Mouse (Mus musculus) midbrain, embryonic 15.5 days (tissue): ENCODE results near the gene Spz1. TPM values are rescaled to one million over a fixed set of nuclear protein-coding genes. Genes with fewer than 3 reads are reported as not detected.
A peak's percentile ranks its signal among the peaks of the same experiment; 100 is the strongest.

Experiments
- ATAC-seq: fragments of 200-750 bp; cut with Nextera tagmentation; replicated peaks from 2 replicates; pipeline ENCODE4 v1.8.0; 2017; ENCODE audit warnings: moderate TSS enrichment
- H3K27ac ChIP-seq: fragments of 300-500 bp; sonication (generic); 2 replicates; pipeline ENCODE4 v1.5.1; 2015; ENCODE audit warnings: mild to moderate bottlenecking, inconsistent platforms
- H3K27me3 ChIP-seq: fragments of 300-500 bp; sonication (generic); replicated peaks from 2 replicates; pipeline ENCODE4 v1.6.1; 2015; ENCODE audit warnings: inconsistent platforms
- H3K36me3 ChIP-seq: fragments of 300-500 bp; sonication (generic); replicated peaks from 2 replicates; pipeline ENCODE4 v1.6.1; 2015; ENCODE audit warnings: inconsistent platforms
- H3K4me1 ChIP-seq: fragments of 300-500 bp; sonication (generic); 2 replicates; pipeline ENCODE4 v1.6.1; 2015; ENCODE audit warnings: inconsistent platforms
- H3K4me2 ChIP-seq: fragments of 300-500 bp; sonication (generic); 2 replicates; pipeline ENCODE4 v1.6.1; 2015; ENCODE audit warnings: inconsistent platforms, mild to moderate bottlenecking, moderate library complexity
- H3K4me3 ChIP-seq: fragments of 300-500 bp; sonication (generic); 2 replicates; pipeline ENCODE4 v1.5.1; 2015; ENCODE audit warnings: mild to moderate bottlenecking, inconsistent platforms
- H3K9ac ChIP-seq: fragments of 300-500 bp; sonication (generic); 2 replicates; pipeline ENCODE4 v1.6.1; 2015; ENCODE audit warnings: mild to moderate bottlenecking, inconsistent platforms
- H3K9me3 ChIP-seq: fragments of 300-500 bp; sonication (generic); 2 replicates; pipeline ENCODE4 v1.6.1; 2016; ENCODE audit warnings: inconsistent platforms
- WGBS: fragments of 180-500 bp; shearing (Covaris S2); methylation state at CpG from one replicate; pipeline ENCODE4 v1.1.7; 2015; ENCODE audit warnings: mixed read lengths; 5-methylcytosine and 5-hydroxymethylcytosine counted together
- polyA plus RNA-seq: library from polyadenylated mRNA; unstranded; fragments of >200 nt; fragmentation: Nextera tagmentation; extraction: Ambion mirVana; gene quantifications from 2 replicates; pipeline ENCODE4 v1.2.1, GENCODE M21; 2015

The Spz1 gene
- polyA plus RNA-seq, 1 experiment from 2014 or later, result not detected

DNA sequence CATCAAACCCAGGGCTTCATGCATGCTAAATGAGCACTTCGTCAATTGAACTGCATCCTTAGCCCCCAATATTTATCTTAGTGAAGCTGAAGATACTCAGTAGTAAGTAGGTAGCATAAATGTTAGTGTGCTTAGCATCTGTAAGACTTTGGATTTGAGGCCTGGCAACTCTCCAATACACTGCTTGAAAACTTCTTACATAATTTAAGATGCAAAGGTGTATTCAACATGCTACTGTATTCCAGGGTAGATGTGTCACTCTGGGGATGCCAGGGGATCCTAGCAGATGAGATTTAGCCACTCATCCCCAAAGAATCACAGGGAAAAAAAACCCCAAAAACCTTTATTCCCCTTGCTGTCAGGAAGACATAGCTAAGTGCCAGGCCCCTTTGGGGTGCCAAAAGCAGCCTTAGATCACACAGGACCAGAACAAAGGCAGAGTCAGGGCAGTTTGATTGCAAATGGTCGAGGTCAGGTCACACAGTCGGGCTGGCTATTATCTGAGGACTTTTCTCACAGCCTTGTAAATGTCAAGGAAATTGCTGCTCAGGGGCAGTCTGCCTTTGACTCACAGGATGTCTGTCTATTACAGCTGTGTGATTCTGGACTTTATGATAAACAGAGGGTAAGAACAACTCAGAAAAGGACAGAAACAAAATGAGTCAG is 17.9 kb upstream of the Spz1 start:
- no peaks in the 10 kb centered on the region for H3K27me3 ChIP-seq
- H3K4me2 ChIP-seq, result no peak overlapping the region
- no peaks in the 10 kb centered on the region for H3K9me3 ChIP-seq
- no peaks in the 10 kb centered on the region for H3K36me3 ChIP-seq
- no peak overlapping the region for H3K4me3 ChIP-seq
- H3K9ac ChIP-seq, result no peak overlapping the region
- WGBS, result 16% methylated on average over 3 of the region's 3 CpGs
- ATAC-seq, result 0 out of 2 replicates have a peak, but pooled peaks have one; percentile 34
- H3K27ac ChIP-seq, result no peak overlapping the region
- H3K4me1 ChIP-seq, result peaks cover 21% of the 10 kb centered on the region

DNA sequence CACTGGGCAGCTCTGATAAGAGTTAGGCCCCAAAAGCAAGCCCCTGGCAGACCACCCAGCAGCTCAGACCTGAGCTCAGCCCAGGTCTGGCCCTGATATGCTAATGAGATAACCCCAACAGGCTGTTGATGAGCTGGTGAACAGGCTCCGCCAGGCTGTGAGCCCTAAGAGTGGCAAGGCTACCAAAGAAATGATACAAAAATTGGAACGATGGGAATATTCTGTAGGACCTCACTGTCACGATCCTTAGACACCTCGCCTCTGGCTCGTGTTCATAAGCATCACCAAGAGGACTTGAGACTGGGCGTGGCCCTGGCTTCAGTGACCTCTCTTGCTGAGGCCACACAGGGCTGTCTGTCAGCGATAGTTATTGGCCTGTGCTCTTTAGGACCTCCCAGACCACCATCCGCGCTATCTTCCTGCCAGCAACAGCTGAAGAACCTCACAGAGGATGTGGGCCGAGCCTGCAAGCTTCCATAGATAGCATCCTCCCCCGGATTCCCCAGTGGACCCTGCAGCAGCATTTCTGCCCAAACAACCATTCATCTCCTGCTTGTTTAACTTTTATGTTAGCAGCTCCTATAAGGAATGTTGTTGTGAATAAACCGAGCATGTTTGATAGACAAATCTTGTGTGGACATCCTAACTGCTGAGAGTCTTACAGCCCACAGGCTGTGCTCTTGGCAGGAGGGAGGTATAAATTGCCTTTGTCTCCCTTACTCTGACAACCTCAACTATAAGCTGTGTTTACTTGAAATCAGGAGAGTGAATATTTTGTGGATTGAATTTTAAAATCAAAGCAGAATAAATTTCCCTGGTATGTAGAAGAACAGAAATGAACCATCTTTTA is 17.0 kb upstream of the Spz1 start:
- ATAC-seq, result 0 out of 2 replicates have a peak, but pooled peaks have one; percentile 44
- 21% methylated on average over 12 of the region's 12 CpGs for WGBS
- no peaks in the 10 kb centered on the region for H3K36me3 ChIP-seq

DNA sequence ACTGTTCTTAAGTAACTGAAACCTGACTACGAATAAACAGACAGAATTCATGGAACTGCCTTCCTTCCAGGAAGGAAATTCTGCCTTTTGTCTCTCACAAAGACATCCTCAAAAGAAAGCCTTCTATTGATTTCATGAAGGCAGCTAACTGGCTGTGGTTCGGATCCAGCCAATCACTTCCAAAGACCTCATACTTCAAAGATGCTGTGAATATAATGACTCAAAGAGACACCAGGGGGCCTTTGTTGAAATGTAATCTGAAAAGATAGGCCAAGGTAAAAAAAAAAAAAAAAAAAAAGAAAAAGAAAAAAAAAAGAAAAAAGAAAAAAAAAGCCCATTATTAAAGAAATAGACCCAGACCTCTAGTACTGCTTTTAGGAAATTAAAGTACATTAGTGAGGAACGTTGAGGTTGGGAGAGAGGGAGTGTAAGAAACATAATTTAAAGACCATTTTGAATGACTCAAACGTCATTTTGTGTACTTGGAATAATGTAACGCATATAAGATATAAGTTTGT is 16.4 kb upstream of the Spz1 start:
- ATAC-seq, result no peak
- Histone ChIP-seq H3K27ac (0 out of 2 replicates have a peak overlapping the region, but pooled peaks have one; percentile 17), H3K9ac (no peak overlapping the region), H3K27me3 (no peaks in the 10 kb centered on the region), H3K4me2 (no peak overlapping the region), H3K36me3 (no peaks in the 10 kb centered on the region), H3K4me1 (peaks cover 21% of the 10 kb centered on the region), H3K4me3 (no peak overlapping the region), H3K9me3 (no peaks in the 10 kb centered on the region)
- WGBS, result 20% methylated on average over 5 of the region's 5 CpGs

More for the DNA sequence above, 17.0 kb upstream of the Spz1 start:
- Histone ChIP-seq H3K4me1 (peaks cover 21% of the 10 kb centered on the region), H3K4me3 (no peak overlapping the region), H3K27me3 (no peaks in the 10 kb centered on the region), H3K9me3 (no peaks in the 10 kb centered on the region), H3K9ac (no peak overlapping the region), H3K4me2 (no peak overlapping the region), H3K27ac (0 out of 2 replicates have a peak overlapping the region, but pooled peaks have one; percentile 17)

GRCm38 (mm10) chr13:92591225-92591624 is 15.3 kb upstream of the Spz1 start:
- ATAC-seq, result no peak
- Histone ChIP-seq H3K9me3 (no peaks in the 10 kb centered on the region), H3K36me3 (no peaks in the 10 kb centered on the region), H3K27me3 (no peaks in the 10 kb centered on the region), H3K4me3 (no peak overlapping the region), H3K9ac (no peak overlapping the region), H3K4me1 (peaks cover 21% of the 10 kb centered on the region), H3K4me2 (no peak overlapping the region), H3K27ac (no peak overlapping the region)
- WGBS, result 60% methylated on average over 3 of the region's 3 CpGs

DNA sequence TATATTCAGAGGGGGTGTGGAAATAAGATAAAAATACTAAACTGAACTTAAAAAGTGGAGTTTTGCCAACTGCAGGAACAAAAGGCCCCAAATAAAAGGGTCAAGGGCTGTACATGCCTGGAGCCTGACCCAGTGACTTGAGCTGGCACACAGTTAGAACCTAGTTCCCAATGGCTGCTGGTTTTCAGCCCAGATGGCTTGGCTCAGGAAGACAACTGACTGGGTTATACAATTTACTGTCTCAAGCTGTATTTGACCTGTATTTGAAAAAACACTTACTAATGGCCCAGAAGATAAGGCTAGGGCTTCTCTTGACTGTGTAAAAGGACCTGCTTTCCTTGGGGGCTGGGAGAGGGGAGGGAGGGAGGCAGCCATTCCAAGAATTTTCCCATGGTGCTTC is 13.3 kb upstream of the Spz1 start:
- H3K4me2 ChIP-seq, result no peak overlapping the region
- no peak overlapping the region for H3K4me3 ChIP-seq
- no peak for ATAC-seq
- peaks cover 16% of the 10 kb centered on the region for H3K4me1 ChIP-seq
- H3K36me3 ChIP-seq, result no peaks in the 10 kb centered on the region
- H3K9ac ChIP-seq, result no peak overlapping the region
- no peaks in the 10 kb centered on the region for H3K27me3 ChIP-seq
- H3K27ac ChIP-seq, result no peak overlapping the region
- no peaks in the 10 kb centered on the region for H3K9me3 ChIP-seq

DNA sequence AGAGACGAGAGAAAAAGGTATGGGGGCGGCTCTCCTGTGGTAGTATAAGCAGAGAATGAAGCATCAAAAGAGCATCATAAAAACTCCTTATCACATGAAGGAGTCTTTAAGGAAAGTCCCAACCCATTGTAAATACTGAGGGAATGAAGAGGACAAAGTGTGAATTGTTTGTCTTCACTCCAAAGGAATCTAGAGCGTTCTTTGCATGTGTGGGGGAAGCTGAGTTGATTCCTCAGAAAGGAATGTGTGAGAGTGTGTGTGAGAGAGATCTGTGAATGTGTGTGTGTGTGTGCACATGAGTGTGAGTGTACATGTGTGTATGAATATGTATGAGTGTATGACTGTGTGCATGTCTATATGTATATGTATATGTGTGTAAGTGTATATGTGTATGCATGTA is 12.7 kb upstream of the Spz1 start:
- H3K4me1 ChIP-seq, result peaks cover 11% of the 10 kb centered on the region
- H3K4me3 ChIP-seq, result no peak overlapping the region
- H3K27me3 ChIP-seq, result no peaks in the 10 kb centered on the region
- H3K36me3 ChIP-seq, result no peaks in the 10 kb centered on the region
- no peak overlapping the region for H3K9ac ChIP-seq
- WGBS, result 83% methylated on average over 3 of the region's 3 CpGs
- no peak overlapping the region for H3K27ac ChIP-seq
- no peaks in the 10 kb centered on the region for H3K9me3 ChIP-seq
- no peak overlapping the region for H3K4me2 ChIP-seq
- no peak for ATAC-seq

DNA sequence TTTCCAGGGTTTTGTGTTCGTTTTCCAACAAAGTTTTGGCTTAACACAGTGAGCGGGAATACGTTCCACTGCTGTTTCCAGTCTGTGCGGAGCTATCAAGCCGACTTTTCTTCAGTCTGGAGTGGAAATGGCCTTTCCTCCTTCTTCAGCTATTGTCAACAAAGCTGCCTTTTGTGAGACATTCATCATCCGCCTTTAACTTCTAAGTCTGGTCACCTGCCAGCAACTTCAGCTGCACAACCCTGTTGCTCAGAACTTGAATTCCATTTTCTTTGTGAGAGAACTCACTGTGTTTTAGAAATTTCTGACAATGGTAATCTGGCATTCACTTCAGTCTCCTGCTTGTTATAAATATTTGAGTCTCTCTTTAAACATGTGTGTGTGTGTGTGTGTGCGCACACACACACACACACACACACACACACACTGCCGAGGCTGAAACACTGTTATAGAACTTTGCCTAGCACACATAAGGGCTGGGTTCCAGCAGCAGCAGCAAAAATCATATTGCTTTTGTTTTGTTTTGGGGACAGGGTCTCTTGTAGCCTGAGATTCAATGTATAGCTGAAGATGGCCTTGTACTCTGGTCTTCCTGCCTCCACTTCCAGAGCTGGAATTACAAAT is 8.2 kb upstream of the Spz1 start:
- no peak overlapping the region for H3K4me3 ChIP-seq
- ATAC-seq, result no peak
- no peak overlapping the region for H3K9ac ChIP-seq
- no peaks in the 10 kb centered on the region for H3K27me3 ChIP-seq
- no peak overlapping the region for H3K27ac ChIP-seq
- H3K4me2 ChIP-seq, result no peak overlapping the region
- H3K9me3 ChIP-seq, result no peaks in the 10 kb centered on the region
- 53% methylated on average over 8 of the region's 8 CpGs for WGBS
- no peaks in the 10 kb centered on the region for H3K36me3 ChIP-seq
- no peaks in the 10 kb centered on the region for H3K4me1 ChIP-seq

GRCm38 (mm10) chr13:92580220-92581043 is 4.5 kb upstream of the Spz1 start:
- no peak overlapping the region for H3K4me3 ChIP-seq
- no peak overlapping the region for H3K27ac ChIP-seq
- WGBS, result 24% methylated on average over 10 of the region's 10 CpGs
- no peak overlapping the region for H3K9ac ChIP-seq
- H3K9me3 ChIP-seq, result no peaks in the 10 kb centered on the region
- H3K4me2 ChIP-seq, result no peak overlapping the region
- peak; percentile 67 for ATAC-seq
- H3K4me1 ChIP-seq, result no peaks in the 10 kb centered on the region
- no peaks in the 10 kb centered on the region for H3K27me3 ChIP-seq
- no peaks in the 10 kb centered on the region for H3K36me3 ChIP-seq

- H3K4me3 ChIP-seq, result no peak overlapping the region
- no peaks in the 10 kb centered on the region for H3K27me3 ChIP-seq
- H3K27ac ChIP-seq, result no peak overlapping the region
- H3K36me3 ChIP-seq, result no peaks in the 10 kb centered on the region
- no peak overlapping the region for H3K9ac ChIP-seq
- H3K9me3 ChIP-seq, result no peaks in the 10 kb centered on the region
- H3K4me1 ChIP-seq, result no peaks in the 10 kb centered on the region
- H3K4me2 ChIP-seq, result no peak overlapping the region
- no peak for ATAC-seq
- 77% methylated on average over 4 of the region's 4 CpGs for WGBS
Measured at GRCm38 (mm10) chr13:92578210-92578609, 2.2 kb upstream of the Spz1 start.

- no peaks in the 10 kb centered on the region for H3K27me3 ChIP-seq
- H3K27ac ChIP-seq, result no peak overlapping the region
- H3K4me3 ChIP-seq, result no peak overlapping the region
- H3K9me3 ChIP-seq, result no peaks in the 10 kb centered on the region
- no peak overlapping the region for H3K4me2 ChIP-seq
- H3K4me1 ChIP-seq, result no peaks in the 10 kb centered on the region
- no peaks in the 10 kb centered on the region for H3K36me3 ChIP-seq
- no peak overlapping the region for H3K9ac ChIP-seq
- ATAC-seq, result no peak
- 43% methylated on average over 6 of the region's 6 CpGs for WGBS
Measured at GRCm38 (mm10) chr13:92576688-92577087, 716 bp upstream of the Spz1 start.

GRCm38 (mm10) chr13:92559429-92559828 is 16.5 kb downstream of the Spz1 start:
- Histone ChIP-seq H3K27me3 (no peaks in the 10 kb centered on the region), H3K27ac (no peak overlapping the region), H3K4me2 (no peak overlapping the region), H3K9me3 (no peaks in the 10 kb centered on the region), H3K4me1 (no peaks in the 10 kb centered on the region), H3K9ac (no peak overlapping the region), H3K36me3 (no peaks in the 10 kb centered on the region), H3K4me3 (no peak overlapping the region)
- 78% methylated on average over 5 of the region's 5 CpGs for WGBS
- ATAC-seq, result no peak

DNA sequence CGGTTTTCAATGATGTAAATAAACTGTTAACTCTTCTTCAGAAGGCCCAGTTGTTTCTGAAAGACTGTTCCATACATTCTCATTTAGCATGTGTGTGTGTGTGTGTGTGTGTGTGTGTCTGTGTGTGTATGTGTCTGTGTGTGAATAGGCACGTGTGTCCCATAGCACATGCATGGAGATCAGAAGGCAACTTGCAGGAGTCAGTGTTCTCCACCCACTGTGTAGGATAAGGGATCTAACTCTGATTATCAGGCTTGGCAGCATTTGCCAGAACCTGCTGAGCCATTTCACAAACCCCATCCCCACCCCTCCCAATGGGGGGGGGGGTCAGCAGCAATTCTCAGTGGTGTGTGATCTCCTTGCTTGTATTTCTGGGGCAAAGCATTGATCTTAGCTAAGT is 18.7 kb downstream of the Spz1 start:
- Histone ChIP-seq H3K4me3 (no peak overlapping the region), H3K4me2 (no peak overlapping the region), H3K4me1 (no peaks in the 10 kb centered on the region), H3K9me3 (no peaks in the 10 kb centered on the region), H3K27me3 (no peaks in the 10 kb centered on the region), H3K36me3 (no peaks in the 10 kb centered on the region), H3K9ac (no peak overlapping the region), H3K27ac (no peak overlapping the region)
- WGBS, result 46% methylated on average over 2 of the region's 2 CpGs
- ATAC-seq, result no peak
